Mouse (Mus musculus): ENCODE measurements around the gene Cdk2ap1. TPM values are rescaled to one million over a fixed set of nuclear protein-coding genes. Genes with fewer than 3 reads are reported as not detected.
"Not testable (repeated sequence)": the region's sequence is repeated elsewhere in the genome, so short reads cannot be mapped to it uniquely, and the experiment has no call there.

Cdk2ap1 gene
- polyA plus RNA-seq, 1 experiment from 2014 or later = 31.7 TPM

GRCm38 (mm10) chr5:124342897-124343296, 20.0 kb downstream of the Cdk2ap1 start:
- Histone ChIP-seq H3K4me2 (ENCODE audit: low read depth, low read length) (no peak overlapping the region), H3K9me3 (ENCODE audit: low read length) (no peaks in the 10 kb centered on the region), H3K9ac (replicated peaks) (no peak overlapping the region), H3K4me3 (ENCODE audit: low read depth, low read length) (no peak overlapping the region), H3K36me3 (replicated peaks; ENCODE audit: insufficient read depth, low read length) (peaks cover 18% of the 10 kb centered on the region), H3K4me1 (ENCODE audit: insufficient read depth) (no peaks in the 10 kb centered on the region), H3K27ac (ENCODE audit: low read depth) (no peak overlapping the region), H3K27me3 (ENCODE audit: insufficient read depth, low read length) (no peaks in the 10 kb centered on the region)
- TF ChIP-seq EP300 (IDR thresholded peaks at IDR 0.05; ENCODE audit: low read depth) (no peak), CTCF (IDR thresholded peaks at IDR 0.05; ENCODE audit: low read depth) (no peak)
- DNase-seq (no peak), ATAC-seq (no peak)
- 82% methylated on average over 8 of the region's 8 CpGs for WGBS (ENCODE audit: insufficient replicate concordance)

- not testable (repeated sequence) for H3K27ac ChIP-seq (ENCODE audit: low read depth); H3K4me2 ChIP-seq (ENCODE audit: low read depth, low read length); H3K4me1 ChIP-seq (ENCODE audit: insufficient read depth); H3K4me3 ChIP-seq (ENCODE audit: low read depth, low read length); DNase-seq; H3K27me3 ChIP-seq (ENCODE audit: insufficient read depth, low read length); ATAC-seq; H3K9me3 ChIP-seq (ENCODE audit: low read length); H3K9ac ChIP-seq (replicated peaks)
- 72% methylated on average over 6 of the region's 6 CpGs for WGBS (ENCODE audit: insufficient replicate concordance)
- peaks cover 16% of the 10 kb centered on the region for H3K36me3 ChIP-seq (replicated peaks; ENCODE audit: insufficient read depth, low read length)
- TF ChIP-seq CTCF (IDR thresholded peaks at IDR 0.05; ENCODE audit: low read depth) = 0 out of 2 replicates have a peak, but pooled peaks have one; percentile 25
Observed at GRCm38 (mm10) chr5:124341753-124342339, 21.0 kb downstream of the Cdk2ap1 start.

- H3K4me3 ChIP-seq (ENCODE audit: low read depth, low read length) = no peak overlapping the region
- no peak for DNase-seq
- no peak for ATAC-seq
- no peaks in the 10 kb centered on the region for H3K36me3 ChIP-seq (replicated peaks; ENCODE audit: insufficient read depth, low read length)
- 78% methylated on average over 8 of the region's 8 CpGs for WGBS (ENCODE audit: insufficient replicate concordance)
- no peaks in the 10 kb centered on the region for H3K27me3 ChIP-seq (ENCODE audit: insufficient read depth, low read length)
- no peak overlapping the region for H3K4me2 ChIP-seq (ENCODE audit: low read depth, low read length)
- H3K27ac ChIP-seq (ENCODE audit: low read depth) = no peak overlapping the region
- no peaks in the 10 kb centered on the region for H3K4me1 ChIP-seq (ENCODE audit: insufficient read depth)
- H3K9me3 ChIP-seq (ENCODE audit: low read length) = no peaks in the 10 kb centered on the region
- TF ChIP-seq EP300 (IDR thresholded peaks at IDR 0.05; ENCODE audit: low read depth) = no peak
- TF ChIP-seq CTCF (IDR thresholded peaks at IDR 0.05; ENCODE audit: low read depth) = no peak
- no peak overlapping the region for H3K9ac ChIP-seq (replicated peaks)
Observed at GRCm38 (mm10) chr5:124338791-124339190, 24.1 kb downstream of the Cdk2ap1 start.

GRCm38 (mm10) chr5:124337909-124338308, 25.0 kb downstream of the Cdk2ap1 start:
- no peaks in the 10 kb centered on the region for H3K36me3 ChIP-seq (replicated peaks; ENCODE audit: insufficient read depth, low read length)
- TF ChIP-seq CTCF (IDR thresholded peaks at IDR 0.05; ENCODE audit: low read depth) = no peak
- TF ChIP-seq EP300 (IDR thresholded peaks at IDR 0.05; ENCODE audit: low read depth) = no peak
- no peak overlapping the region for H3K4me2 ChIP-seq (ENCODE audit: low read depth, low read length)
- no peak overlapping the region for H3K27ac ChIP-seq (ENCODE audit: low read depth)
- no peak overlapping the region for H3K9ac ChIP-seq (replicated peaks)
- H3K4me1 ChIP-seq (ENCODE audit: insufficient read depth) = no peaks in the 10 kb centered on the region
- WGBS (ENCODE audit: insufficient replicate concordance) = 77% methylated on average over 9 of the region's 9 CpGs
- no peak for ATAC-seq
- no peak overlapping the region for H3K4me3 ChIP-seq (ENCODE audit: low read depth, low read length)
- no peaks in the 10 kb centered on the region for H3K9me3 ChIP-seq (ENCODE audit: low read length)
- no peak for DNase-seq
- H3K27me3 ChIP-seq (ENCODE audit: insufficient read depth, low read length) = no peaks in the 10 kb centered on the region

- H3K4me1 ChIP-seq (ENCODE audit: insufficient read depth) = no peaks in the 10 kb centered on the region
- no peak overlapping the region for H3K27ac ChIP-seq (ENCODE audit: low read depth)
- whole genome bisulfite sequencing (ENCODE audit: insufficient replicate concordance) = 89% methylated on average over 9 of the region's 9 CpGs
- DNase-seq = no peak
- no peak overlapping the region for H3K9ac ChIP-seq (replicated peaks)
- H3K4me2 ChIP-seq (ENCODE audit: low read depth, low read length) = no peak overlapping the region
- TF ChIP-seq EP300 (IDR thresholded peaks at IDR 0.05; ENCODE audit: low read depth) = no peak
- TF ChIP-seq CTCF (IDR thresholded peaks at IDR 0.05; ENCODE audit: low read depth) = no peak
- H3K36me3 ChIP-seq (replicated peaks; ENCODE audit: insufficient read depth, low read length) = no peaks in the 10 kb centered on the region
- no peaks in the 10 kb centered on the region for H3K9me3 ChIP-seq (ENCODE audit: low read length)
- H3K4me3 ChIP-seq (ENCODE audit: low read depth, low read length) = no peak overlapping the region
- no peaks in the 10 kb centered on the region for H3K27me3 ChIP-seq (ENCODE audit: insufficient read depth, low read length)
- no peak for ATAC-seq
Observed at GRCm38 (mm10) chr5:124337103-124337502, 25.8 kb downstream of the Cdk2ap1 start.

- ATAC-seq = no peak
- TF ChIP-seq CTCF (IDR thresholded peaks at IDR 0.05; ENCODE audit: low read depth) = no peak
- TF ChIP-seq EP300 (IDR thresholded peaks at IDR 0.05; ENCODE audit: low read depth) = no peak
- 0 out of 2 replicates have a peak overlapping the region, but pooled peaks have one; percentile 7 for H3K27ac ChIP-seq (ENCODE audit: low read depth)
- no peak overlapping the region for H3K4me2 ChIP-seq (ENCODE audit: low read depth, low read length)
- H3K4me1 ChIP-seq (ENCODE audit: insufficient read depth) = no peaks in the 10 kb centered on the region
- H3K36me3 ChIP-seq (replicated peaks; ENCODE audit: insufficient read depth, low read length) = no peaks in the 10 kb centered on the region
- H3K4me3 ChIP-seq (ENCODE audit: low read depth, low read length) = no peak overlapping the region
- no peak overlapping the region for H3K9ac ChIP-seq (replicated peaks)
- WGBS (ENCODE audit: insufficient replicate concordance) = 60% methylated on average over 6 of the region's 6 CpGs
- DNase-seq = no peak
- H3K27me3 ChIP-seq (ENCODE audit: insufficient read depth, low read length) = no peaks in the 10 kb centered on the region
- H3K9me3 ChIP-seq (ENCODE audit: low read length) = no peaks in the 10 kb centered on the region
Observed at GRCm38 (mm10) chr5:124334392-124334791, 28.5 kb downstream of the Cdk2ap1 start.
